Mouse (Mus musculus) kidney, postnatal 14 days (tissue): ENCODE measurements around the gene Ppp1r16b.
A peak's percentile ranks its signal among the peaks of the same experiment; 100 is the strongest.
"Not testable (repeated sequence)": the region's sequence is repeated elsewhere in the genome, so short reads cannot be mapped to it uniquely, and the experiment has no call there.

Experiments used
- DNase-seq: peaks from one replicate; pipeline ENCODE4 v3.0.0; 2022; ENCODE audit warnings: mixed read lengths

Ppp1r16b gene

DNA sequence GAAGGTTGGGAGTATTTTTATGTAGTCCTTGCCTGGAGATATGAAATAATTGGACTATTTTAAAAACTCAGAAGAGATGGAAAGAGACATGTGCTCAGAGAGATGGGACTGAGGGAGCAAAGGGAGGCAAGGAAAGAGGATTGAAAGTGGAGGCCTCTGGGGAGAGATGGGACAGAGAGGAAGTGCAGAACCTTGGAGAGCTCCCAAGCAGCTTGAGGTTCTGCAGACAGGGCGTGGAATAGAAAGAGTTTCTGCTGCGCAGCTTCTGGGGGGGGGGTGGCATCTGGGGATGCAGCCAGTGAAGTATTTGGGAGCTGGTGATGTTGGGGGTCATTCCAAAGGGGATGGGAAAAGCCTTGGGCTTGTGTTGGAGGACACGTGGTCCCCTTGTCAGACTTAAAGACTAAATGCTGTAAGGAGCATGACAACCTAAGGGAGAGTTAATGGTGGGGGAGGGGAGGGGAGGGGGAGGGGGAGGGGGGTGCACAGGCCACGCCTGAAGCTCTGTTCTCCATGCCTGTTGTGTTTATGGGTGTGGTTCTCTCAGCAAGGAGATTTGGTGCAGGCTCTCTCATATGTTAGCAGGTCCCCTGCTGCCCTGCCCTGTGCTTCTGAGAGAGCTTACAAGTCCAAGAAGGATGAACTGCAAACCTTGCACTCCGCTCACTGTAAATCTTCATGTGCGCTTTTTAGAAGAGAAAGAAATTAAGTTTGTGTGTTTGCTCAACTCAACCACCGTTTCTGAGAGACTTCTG is 63.0 kb downstream of the Ppp1r16b start:
- no peak for DNase-seq

DNA sequence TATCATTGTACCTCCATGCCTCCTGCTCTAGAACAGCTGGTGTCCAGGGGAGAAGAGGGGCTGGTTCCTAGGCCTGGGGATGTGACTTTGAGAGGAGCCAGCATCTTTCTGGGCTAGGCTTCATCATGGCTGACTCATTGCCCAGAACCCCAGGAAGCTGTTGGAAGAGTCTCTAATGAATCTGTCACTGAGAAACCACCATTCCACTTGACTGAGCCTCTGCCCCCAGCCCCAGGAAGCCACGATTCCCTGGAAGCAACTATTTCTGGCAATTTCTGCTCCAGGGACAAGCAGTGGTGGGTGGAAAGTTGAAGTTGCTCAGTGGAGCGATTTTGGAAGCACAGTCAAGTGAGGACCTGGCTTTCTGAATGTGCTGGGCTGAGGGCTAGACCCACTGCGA is 65.7 kb downstream of the Ppp1r16b start:
- DNase-seq, result no peak

DNA sequence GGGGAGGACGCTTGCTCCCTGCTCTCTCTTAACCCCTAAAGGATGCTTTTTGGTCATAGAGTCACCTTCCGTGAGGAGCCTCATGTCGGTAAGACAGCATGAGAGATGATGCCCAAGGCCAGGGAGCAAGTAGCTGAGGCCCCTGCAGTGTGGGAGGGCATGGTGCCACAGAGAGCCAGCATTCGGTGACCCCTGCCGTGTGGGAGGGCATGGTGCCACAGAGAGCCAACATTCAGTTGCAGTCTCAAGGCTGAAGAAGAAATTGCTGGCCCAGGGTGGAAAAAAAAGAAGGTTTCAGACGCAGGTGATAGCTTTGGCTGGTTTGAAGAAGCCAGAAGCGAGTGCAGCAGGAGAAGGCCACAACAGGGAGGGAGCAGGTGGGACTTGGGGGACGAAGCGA is 67.3 kb downstream of the Ppp1r16b start:
- DNase-seq, result no peak

DNA sequence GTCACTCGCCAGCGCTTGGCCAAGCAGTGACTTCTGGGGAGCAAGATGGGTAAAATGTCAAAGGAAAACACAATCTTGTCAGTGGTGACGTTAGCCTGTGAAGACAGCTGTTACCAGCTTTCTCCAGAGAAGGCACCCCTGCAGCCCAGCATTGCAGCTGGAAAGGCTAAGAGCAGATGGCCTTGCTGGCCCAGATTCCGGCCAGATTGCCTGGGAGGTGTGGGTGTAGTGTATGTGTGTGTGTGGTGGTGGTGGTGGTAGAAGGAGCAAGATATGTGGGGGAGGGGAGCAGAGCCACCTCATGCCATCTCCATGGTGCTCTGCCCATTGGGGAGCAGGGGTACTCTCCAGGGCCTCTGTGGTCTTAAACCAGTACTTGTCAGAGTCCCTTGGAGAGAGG is 67.9 kb downstream of the Ppp1r16b start:
- DNase-seq, result no peak

DNA sequence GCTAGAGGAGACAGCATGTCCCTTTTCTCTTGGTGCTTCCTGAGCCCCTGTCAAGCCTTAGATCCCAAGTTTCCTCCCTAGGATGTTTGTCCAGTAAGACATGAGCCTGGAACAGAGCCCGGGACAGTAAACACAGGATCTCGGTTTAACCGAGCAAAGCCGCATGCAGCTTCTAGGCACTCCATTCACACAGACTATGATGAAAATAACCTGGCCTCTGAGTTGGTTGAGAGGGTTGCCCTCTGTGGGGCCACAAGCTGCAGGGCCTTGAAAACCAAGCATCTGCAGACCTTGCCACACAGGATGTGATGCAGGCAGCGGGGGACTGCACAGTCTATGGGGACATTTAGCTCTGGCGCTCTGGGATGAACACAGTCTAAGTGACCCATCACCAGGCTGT is 68.7 kb downstream of the Ppp1r16b start:
- DNase-seq, result peak; percentile 60

DNA sequence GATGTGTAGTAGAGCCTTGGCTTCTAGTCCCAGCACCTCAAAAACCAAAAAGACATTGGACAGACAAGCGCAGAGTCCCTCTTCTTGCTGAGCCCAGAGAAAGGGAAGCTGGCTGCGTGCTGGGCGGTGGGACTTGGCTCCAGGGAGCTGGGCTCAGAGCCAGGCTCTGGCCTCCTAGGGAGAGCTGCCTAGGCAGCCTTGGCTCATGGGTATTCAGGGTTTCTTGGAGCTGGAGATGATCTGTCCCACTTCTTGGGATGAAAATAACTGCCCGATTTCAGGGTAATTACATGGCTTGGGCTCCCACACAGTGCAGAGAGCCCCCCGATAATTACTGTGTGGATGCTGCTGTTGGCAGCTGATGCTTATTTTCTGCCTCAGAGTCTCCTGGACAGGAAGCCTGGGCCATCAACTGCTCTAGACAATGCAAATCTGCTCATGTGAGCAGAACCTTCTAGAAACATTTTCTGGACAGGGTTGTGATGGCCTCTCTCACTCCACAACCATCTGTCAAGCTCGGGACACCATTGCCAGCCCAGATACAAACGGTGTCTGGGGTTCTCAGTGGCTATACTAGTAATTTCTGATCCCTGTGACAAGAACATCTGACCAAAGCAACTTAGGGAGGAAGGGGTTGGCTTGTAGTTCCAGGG is 69.4 kb downstream of the Ppp1r16b start:
- DNase-seq, result peak; percentile 77

DNA sequence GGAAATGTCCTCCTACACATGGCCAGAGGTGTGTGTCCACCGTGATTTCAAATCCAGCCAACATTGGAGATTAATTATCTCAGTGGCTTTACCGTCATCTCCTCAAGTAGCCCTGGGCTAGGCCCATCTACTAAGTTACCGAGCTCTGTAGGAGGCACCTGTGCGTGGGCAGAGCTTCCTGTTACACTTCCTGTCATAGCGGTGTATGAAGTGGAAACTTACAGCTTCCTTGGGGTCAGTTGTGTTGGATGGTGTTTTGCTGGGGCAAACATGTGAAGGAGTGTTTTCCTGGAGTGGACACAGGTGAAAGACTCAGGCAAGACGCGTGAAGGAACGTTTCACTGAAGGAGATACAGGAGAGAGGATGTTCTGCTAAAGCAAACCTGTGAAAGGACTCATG is 70.1 kb downstream of the Ppp1r16b start:
- DNase-seq, result no peak

DNA sequence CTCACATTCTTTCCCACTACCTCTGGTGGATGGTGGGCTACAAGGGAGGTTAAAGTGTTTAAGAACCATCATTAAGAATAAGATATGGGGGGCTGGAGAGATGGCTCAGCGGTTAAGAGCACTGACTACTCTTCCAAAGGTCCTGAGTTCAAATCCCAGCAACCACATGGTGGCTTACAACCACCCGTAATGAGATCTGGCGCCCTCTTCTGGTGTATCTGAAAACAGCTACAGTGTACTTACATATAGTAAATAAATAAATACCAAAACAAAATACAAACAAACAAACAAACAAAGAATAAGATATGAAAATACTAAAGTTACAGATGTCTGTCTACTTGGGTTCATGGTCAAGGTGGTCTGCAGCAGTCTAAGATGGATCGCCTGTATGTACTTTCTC is 71.0 kb downstream of the Ppp1r16b start:
- not testable (repeated sequence) for DNase-seq

DNA sequence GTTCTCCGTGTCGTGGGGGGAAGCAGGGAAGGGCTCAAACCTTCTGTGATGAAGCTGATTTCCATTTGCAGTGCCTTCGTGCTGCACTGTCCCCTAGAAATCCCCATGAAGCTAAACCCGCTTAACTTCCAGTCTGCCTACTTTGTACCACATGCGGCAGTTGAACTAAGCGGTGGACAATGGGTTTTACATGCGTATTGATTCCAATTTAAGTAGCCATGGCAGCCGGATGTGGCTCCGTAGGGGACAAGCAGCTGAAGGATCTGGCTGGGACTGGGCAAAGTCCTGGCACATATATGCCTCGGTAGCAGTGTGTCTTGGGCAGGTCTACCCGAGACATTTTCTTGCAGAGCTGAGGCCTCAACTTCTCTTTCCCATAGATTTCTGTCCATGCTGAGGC is 73.4 kb downstream of the Ppp1r16b start:
- no peak for DNase-seq

DNA sequence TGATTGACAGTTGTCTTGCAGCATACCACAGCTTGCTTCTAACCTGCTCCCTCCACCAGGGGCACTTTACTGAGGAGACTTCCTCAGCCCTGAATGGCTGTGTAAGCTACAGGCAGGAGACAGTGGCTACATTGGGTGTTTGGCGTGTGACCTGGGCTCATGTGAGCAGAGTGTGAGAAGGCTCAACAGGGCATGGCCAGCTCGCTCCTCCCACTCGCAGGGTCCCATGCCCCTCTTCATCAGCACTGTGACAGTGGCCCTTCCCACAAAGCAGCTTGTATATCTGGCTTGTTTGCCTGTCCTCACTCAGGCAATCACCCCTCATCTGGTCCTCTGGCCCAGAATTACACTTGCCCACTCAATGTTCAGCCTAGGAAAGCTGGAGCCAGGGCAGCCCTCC is 73.9 kb downstream of the Ppp1r16b start:
- DNase-seq, result no peak

DNA sequence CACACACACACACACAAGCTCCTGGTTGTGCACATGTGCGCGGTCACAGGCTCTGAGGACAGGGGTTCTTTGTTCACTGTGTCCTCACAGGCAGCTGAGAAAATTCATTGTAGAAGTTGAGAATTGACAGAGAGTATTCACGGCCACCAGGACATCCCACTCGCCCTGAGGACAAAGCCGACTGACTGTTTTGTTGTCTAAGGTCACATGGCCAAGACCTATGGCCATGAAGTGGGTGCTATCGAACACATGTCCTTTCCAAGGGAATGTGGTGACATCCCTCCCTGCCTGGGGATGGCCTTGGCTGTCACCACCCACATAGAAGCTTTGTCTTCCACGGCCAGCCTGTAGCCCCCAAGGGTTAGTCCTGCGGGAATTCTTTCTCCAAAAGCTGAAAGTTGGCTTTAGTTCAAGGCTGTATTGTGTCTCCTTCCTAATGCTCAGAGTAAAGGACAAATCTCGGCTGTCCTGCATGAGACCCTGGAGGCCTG is 75.9 kb downstream of the Ppp1r16b start:
- no peak for DNase-seq

DNA sequence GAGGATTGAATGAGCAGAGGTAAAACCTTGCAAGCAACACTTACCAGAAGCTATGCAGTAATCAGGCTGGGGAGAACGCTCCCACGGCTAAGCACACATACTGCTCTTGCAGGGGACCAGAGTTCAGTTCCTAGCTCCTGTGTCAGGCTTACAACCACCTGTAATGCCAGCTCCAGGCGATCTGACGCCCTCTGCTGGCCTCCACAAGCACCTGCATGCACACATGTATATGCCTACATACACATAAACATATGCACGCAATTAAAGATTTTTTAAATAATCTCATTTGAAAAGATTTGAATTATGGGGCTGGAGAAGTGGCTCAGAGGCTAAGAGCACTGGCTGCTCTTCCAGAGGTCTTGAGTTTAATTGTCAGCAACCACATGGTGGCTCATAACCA is 77.2 kb downstream of the Ppp1r16b start:
- no peak for DNase-seq

DNA sequence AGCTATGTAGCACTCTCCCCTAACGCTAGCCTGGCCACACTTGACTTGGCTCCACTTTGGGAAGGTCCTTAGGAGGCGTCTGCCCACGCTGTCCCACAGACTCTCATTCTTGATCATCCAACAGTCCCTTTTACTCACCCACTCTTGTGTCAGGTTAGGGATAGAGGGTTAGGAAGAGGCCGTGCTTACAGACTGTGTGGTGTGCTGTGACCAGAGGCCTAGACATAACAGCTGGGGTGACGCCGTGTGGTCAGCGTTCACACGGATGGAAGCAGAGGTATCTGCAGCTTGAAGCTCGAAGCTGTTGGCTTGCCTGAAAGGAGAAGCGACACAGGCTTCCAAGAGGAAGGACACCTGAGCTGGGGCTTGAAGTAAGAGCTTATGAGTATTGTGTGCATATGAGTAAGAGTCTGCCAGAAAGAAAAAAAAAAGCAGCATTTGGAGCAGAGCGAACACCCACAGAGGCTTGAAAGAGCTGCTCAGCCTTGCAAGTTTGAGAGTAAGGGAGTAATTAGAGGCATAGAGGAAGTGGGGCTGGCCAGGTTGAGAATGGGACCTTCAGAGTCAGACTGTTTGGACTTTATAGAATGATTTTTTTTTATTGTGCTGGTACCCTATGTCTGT is 78.4 kb downstream of the Ppp1r16b start:
- DNase-seq, result no peak

DNA sequence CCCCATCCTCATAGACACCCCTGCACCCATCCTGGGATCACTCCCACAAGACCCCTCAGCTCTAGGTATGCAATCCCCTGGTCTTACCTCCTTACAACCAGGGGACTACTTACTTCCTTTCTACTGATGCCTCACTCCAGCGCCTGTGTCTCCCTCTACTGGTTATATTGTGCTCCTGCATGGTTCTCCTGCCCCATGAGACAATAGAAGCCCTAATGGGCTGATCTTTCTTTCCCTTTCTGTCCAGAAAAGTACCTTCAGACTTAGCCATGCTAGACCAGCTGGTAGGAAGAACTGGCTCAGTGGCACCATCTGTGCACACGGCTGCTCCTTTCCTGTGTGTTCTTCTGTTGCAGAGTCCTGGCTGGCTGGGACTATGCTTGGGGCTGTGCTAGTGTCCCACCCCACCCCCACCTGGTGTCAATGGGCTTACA is 79.9 kb downstream of the Ppp1r16b start:
- peak; percentile 35 for DNase-seq

DNA sequence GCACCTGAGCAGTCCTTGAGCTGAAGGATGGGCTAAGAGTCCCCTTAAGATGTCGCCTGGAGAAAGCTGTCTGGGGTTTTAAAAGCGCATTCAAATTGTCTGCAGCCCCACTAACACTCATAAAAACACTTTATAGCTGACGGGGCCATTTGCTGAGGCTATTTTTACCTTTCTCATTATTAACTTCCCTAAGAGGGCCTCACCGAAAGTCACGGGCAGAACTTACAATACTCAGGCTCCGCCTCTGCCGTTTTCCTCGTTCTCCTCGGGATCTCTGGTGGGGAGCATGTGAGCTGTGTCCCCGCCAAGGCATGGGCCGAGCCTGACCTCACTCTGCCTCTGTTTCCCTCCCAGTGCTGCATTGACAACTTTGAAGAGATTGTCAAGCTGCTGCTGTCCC is 81.0 kb downstream of the Ppp1r16b start:
- DNase-seq, result no peak

DNA sequence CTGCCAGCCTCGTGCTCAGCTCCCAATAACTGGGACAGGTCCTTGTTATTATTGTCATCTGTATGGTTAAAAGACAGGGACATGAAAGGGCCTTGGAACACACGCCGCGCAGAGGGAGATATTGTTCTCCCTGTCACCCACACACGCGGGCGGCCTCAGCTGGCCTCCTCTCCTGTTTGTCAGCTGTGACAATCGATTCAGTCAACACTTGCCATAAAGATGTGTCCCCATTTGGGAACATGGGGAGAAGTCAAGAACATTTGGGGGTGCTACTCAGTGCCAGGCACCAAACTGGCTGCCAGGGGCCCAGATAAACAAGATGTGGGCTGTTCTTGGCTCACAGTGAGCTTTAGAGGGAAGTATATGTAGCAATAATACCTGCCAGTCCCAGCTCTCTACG is 84.2 kb downstream of the Ppp1r16b start:
- DNase-seq, result no peak

DNA sequence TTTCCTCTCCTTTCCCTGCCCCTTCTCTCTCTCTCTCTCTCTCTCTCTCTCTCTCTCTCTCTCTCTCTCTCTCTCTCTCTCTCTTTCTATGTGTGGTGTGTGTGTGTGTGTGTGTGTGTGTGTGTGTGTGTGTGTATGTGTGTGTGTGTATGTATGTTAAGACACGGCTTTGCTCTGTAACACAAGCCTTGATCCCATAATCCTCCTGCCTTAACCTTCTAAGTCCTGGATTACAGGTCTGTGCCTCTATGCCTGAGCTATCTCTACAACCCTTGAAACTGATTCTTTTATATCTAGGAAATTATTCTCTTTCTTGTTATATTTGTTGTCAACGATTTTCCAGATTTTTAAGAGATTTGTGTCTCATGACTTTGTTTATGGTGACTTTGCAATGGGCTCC is 95.0 kb downstream of the Ppp1r16b start:
- DNase-seq, result no peak

DNA sequence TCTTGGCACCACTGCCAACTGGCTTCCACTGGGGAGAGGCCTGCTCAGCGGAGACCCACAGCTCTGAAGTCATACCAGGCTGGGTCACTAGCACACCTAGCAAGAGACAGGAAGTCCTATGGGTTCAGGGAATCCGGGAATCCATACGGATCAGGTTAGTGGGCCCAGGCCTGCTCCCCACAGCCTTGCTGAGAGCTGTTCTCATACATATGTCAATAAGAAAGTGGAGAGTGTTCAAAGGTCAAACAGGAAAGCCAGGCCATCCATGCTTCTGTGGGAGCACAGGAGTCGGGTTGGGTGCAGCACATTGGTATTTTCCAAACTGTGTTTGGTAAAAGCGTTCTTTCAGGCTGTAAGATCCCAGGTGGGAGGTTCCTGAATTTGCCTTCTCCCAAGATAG is 97.1 kb downstream of the Ppp1r16b start:
- no peak for DNase-seq

DNA sequence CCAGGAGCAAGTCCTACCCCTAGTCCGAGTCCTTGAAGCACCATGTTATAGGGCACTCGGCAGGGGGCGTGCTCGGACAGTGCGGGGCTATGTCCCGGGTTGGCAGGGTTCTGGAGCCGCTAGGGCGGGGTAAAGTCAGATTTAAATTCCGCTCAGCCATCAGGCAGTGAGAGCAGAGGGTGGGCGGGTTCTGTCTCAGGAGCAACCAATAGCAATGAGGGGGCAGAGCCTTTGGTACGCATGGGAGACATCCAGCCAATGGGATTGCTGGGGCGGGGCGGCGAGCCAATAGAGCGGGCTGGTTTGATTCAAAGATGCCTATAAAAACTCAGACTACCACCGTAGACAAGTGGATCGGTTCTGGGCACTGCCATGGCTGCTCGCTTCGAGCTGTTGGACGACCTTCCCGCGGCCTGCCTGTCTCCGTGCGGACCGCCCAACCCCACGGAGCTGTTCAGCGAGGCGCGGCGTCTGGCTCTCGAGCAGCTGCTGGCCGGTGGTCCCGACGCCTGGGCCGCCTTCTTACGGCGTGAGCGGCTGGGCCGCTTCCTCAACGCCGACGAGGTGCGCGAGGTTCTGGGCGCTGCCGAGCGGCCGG is 102.6 kb downstream of the Ppp1r16b start, which contains the start of gene Fam83d:
TSS of gene Fam83d (plus strand) at position 352 of the 598 bp plus-strand sequence.
- peak; percentile 97 for DNase-seq

DNA sequence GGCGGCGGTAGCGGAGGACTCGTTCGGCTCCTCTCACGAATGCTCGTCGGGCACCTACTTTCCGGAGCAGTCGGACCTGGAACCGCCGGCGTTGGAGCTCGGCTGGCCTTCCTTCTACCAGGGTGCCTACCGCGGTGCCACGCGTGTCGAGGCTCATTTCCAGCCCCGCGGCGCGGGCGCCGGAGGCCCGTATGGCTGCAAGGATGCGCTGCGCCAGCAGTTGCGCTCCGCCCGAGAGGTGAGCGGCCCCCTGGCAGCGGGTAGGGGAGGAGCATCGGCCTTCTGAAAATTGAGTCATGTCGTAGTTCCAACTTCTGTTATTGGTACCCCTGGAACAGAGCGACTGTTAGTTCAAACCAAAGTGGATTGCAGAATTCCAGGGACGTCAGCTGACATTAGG is 103.2 kb downstream of the Ppp1r16b start:
- peak; percentile 29 for DNase-seq

DNA sequence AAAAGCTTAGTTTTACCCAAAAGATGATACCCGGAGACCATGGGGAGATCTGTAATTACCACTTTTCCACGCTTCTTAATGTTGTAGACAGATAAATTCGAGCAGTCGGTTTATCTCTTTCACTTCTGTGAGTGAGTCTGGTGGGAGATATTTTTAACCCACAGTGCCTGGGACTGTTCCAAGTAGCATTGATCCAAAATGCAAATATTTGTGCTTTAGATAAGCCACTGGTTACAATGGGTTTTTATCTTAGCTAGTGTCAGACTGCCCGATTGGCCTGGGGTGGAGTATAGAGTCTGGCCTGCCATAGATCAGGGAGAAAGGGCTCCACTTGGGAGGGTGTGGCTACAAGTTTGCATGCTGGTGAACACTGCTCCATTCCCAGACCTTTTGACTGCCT is 103.6 kb downstream of the Ppp1r16b start:
- no peak for DNase-seq

DNA sequence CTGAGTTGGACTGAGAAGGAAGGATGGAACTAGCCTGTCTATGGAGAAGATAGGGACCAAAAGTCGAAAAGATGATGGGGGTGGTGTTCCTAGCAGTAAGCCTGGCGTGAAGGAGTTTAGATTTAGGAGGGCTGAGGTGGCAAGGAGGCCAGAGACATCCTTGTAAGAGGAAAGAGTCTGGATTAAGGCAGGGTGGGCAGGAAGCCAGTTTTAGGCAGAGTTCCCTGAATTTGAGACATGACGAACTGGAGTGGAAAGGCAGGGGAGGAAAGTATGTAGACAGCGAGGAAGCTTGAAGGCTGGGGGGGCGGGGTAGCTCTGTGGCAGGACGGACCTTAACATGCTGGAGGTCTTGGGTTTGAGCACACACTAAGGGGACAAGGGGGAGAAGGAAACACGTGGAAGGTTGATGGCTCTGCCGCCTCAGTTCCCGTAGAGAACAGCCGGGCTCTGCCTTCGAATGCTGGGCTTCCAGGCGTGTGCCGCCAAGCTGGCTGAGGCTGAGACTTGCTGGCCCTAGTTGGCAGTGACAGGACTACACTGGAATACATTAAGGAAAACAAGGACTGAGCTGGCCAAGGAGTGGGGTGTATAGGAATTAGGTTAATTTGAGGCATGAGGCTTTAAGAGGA is 105.0 kb downstream of the Ppp1r16b start:
- peak; percentile 32 for DNase-seq
